Mouse (Mus musculus) sigmoid colon, adult 10 weeks (tissue): ENCODE results near the gene Olfr1167. TPM values are rescaled to one million over a fixed set of nuclear protein-coding genes. Genes with fewer than 3 reads are reported as not detected.

Source experiments
- polyA plus RNA-seq: library from polyadenylated mRNA; stranded (reverse); fragments of 350-450 nt; fragmentation: Illumina TruSeq; extraction: RNeasy Lipid Tissue Mini Kit (QIAGEN cat#74804); gene quantifications from one replicate; pipeline ENCODE4 v1.2.3, GENCODE M21; 2014; ENCODE audit warnings: low read depth, low replicate concordance

The Olfr1167 gene
- polyA plus RNA-seq = not detected

GRCm38 (mm10) chr2:88155093-88155492, at the start of gene Olfr1167:
TSS of gene Olfr1167 (minus strand) at chr2:88155193.

GRCm38 (mm10) chr2:88181580-88181979, 26.6 kb upstream of the Olfr1167 start, which contains the start of gene Olfr1168:
TSS of gene Olfr1168 (plus strand) at chr2:88181880.

GRCm38 (mm10) chr2:88128172-88128571, 26.8 kb downstream of the Olfr1167 start, which contains the start of gene Olfr1166:
TSS of gene Olfr1166 (minus strand) at chr2:88128272.

Other genes starting within 250 kb of the Olfr1167 start
- not detected for gene Olfr1155, start 210.1 kb downstream of the Olfr1167 start, polyA plus RNA-seq
- gene Olfr1156, start 202.1 kb downstream of the Olfr1167 start, polyA plus RNA-seq = not detected
- not detected for gene Olfr1157, start 186.9 kb downstream of the Olfr1167 start, polyA plus RNA-seq
- not detected for gene Olfr74, start 180.5 kb downstream of the Olfr1167 start, polyA plus RNA-seq
- gene Olfr1158, start 165.1 kb downstream of the Olfr1167 start, polyA plus RNA-seq = not detected
- not detected for gene Olfr1160, start 146.9 kb downstream of the Olfr1167 start, polyA plus RNA-seq
- not detected for gene Olfr1161, start 132.4 kb downstream of the Olfr1167 start, polyA plus RNA-seq
- not detected for gene Olfr73, start 117.5 kb downstream of the Olfr1167 start, polyA plus RNA-seq
- not detected for gene Olfr1162, start 104.1 kb downstream of the Olfr1167 start, polyA plus RNA-seq
- gene Olfr1163, start 83.4 kb downstream of the Olfr1167 start, polyA plus RNA-seq = not detected
- not detected for gene Olfr1164, start 61.2 kb downstream of the Olfr1167 start, polyA plus RNA-seq
- gene Olfr1166, start 26.9 kb downstream of the Olfr1167 start, polyA plus RNA-seq = not detected
- gene Olfr1168, start 26.7 kb upstream of the Olfr1167 start, polyA plus RNA-seq = not detected
- not detected for gene Olfr1170, start 73.1 kb upstream of the Olfr1167 start, polyA plus RNA-seq
- gene Olfr1173, start 124.7 kb upstream of the Olfr1167 start, polyA plus RNA-seq = not detected
- gene Olfr1174-ps, start 159.9 kb upstream of the Olfr1167 start, polyA plus RNA-seq = not detected
- gene Olfr1175-ps, start 172.0 kb upstream of the Olfr1167 start, polyA plus RNA-seq = not detected
- not detected for gene Olfr1176, start 181.5 kb upstream of the Olfr1167 start, polyA plus RNA-seq
- gene Olfr1177-ps, start 191.3 kb upstream of the Olfr1167 start, polyA plus RNA-seq = not detected
- gene Olfr1178, start 231.9 kb upstream of the Olfr1167 start, polyA plus RNA-seq = not detected